Mouse (Mus musculus): ENCODE measurements around the gene Gp5. TPM values are rescaled to one million over a fixed set of nuclear protein-coding genes. Genes with fewer than 3 reads are reported as not detected.
"Not testable (repeated sequence)": the region's sequence is repeated elsewhere in the genome, so short reads cannot be mapped to it uniquely, and the experiment has no call there.

Gp5 gene
- 1.4 and 1.5 TPM in 2 replicates for polyA plus RNA-seq (2016; fragmentation: Nextera tagmentation; extraction: Ambion mirVana)

DNA sequence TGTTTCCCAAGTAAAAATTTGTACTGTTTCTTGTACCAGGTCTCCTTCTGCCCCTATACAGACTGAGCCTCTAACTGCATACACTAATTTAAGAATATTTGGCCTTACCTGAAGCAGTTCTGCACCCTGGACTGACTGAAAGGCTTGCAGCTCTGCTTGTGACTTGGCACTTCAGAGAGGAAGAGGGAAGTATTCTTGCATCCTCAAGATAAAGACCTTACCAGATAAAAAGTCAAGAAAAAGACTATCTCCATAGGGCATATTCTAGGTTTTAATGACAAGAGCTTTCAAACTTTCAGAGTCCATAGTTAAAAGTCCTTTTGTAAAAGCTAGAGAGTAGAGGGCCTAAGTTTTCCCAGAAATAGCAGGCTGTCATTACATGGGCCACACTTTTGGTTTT lies at the start of gene Gp5:
Gene Gp5 (minus strand): TSS at position 133 of the 400 bp plus-strand sequence.
- DNase-seq (ENCODE audit: extremely low spot score, low spot score): no peak
- Histone ChIP-seq H3K27me3 (ENCODE audit: poor library complexity, severe bottlenecking) (peaks cover 65% of the 10 kb centered on the region), H3K36me3 (replicated peaks) (peaks cover 9% of the 10 kb centered on the region), H3K9me3 (no peaks in the 10 kb centered on the region), H3K27ac (no peak within 1 kb of the TSS), H3K4me3 (peak within 1 kb of the TSS; percentile 70), H3K4me1 (peaks cover 21% of the 10 kb centered on the region)

DNA sequence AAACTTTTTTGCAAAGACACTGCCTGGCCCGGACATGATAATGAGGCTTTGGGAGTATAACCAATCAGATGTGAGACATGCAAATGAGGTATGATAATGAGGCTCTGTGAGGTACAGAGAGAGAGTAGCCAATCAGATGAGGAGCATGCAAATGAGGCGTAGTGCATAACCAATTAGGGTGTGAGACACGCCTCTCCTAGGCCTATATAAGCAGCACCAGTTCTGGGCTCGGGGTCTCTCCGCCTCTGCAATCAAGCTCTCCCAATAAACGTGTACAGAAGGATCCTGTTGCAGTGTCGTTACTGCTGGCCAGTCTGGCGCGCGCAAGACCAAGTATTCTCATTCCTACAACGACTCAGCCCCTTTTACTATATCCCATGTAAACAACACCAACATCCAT lies 42.9 kb upstream of the Gp5 start:
- DNase-seq (ENCODE audit: extremely low spot score, low spot score): not testable (repeated sequence)
- WGBS: 93% methylated on average over 11 of the region's 11 CpGs
- H3K36me3 ChIP-seq (replicated peaks): peaks cover 82% of the 10 kb centered on the region

DNA sequence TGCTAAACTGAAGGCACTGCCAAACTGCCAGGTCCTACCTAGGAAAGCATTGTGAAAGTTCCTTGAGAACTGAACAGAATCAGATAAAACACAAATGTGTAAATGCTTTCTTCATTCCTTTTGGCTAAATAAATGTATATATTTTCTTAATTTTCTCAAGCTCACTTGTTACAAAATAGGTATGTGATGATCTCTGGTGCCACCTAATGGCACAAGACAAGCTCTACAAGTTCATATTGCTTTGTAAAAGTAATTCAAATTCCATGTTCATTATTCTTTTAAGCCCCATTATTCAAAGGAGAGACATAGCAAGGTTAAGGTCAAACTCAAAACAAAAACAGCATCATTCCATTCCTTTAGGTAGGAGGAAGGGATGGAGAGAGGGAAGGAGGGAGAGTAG lies 3.7 kb upstream of the Gp5 start:
- Histone ChIP-seq H3K27ac (no peak overlapping the region), H3K27me3 (ENCODE audit: poor library complexity, severe bottlenecking) (peaks cover 30% of the 10 kb centered on the region), H3K4me1 (peaks cover 7% of the 10 kb centered on the region), H3K4me3 (no peak overlapping the region), H3K9me3 (no peaks in the 10 kb centered on the region), H3K36me3 (replicated peaks) (peaks cover 34% of the 10 kb centered on the region)
- no peak for DNase-seq (ENCODE audit: extremely low spot score, low spot score)

More for the DNA sequence above, 42.9 kb upstream of the Gp5 start:
- H3K27ac ChIP-seq; H3K9me3 ChIP-seq; H3K27me3 ChIP-seq (ENCODE audit: poor library complexity, severe bottlenecking); H3K4me3 ChIP-seq; H3K4me1 ChIP-seq: not testable (repeated sequence)

DNA sequence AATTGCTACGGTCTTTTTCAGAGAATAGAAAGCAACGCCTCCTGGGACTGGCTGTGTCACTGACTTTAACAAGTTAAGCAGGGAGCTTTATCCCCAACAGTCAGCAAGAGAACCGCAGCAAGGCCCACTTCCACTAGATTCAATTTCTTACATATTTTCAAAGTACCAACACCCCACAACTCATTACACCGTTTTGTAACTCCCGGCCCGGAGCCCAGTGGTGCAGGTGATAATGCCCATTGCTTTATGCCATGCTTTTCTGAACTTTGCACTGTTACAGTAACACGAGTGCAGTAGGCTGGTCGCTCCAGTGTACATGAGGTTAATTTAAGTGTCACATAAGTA lies 436 bp downstream of the Gp5 start:
- Histone ChIP-seq H3K27me3 (ENCODE audit: poor library complexity, severe bottlenecking) (peaks cover 67% of the 10 kb centered on the region), H3K36me3 (replicated peaks) (peaks cover 6% of the 10 kb centered on the region), H3K27ac (no peak overlapping the region), H3K9me3 (no peaks in the 10 kb centered on the region), H3K4me1 (peaks cover 21% of the 10 kb centered on the region), H3K4me3 (no peak overlapping the region)
- 57% methylated on average over 8 of the region's 8 CpGs for WGBS
- DNase-seq (ENCODE audit: extremely low spot score, low spot score): no peak

DNA sequence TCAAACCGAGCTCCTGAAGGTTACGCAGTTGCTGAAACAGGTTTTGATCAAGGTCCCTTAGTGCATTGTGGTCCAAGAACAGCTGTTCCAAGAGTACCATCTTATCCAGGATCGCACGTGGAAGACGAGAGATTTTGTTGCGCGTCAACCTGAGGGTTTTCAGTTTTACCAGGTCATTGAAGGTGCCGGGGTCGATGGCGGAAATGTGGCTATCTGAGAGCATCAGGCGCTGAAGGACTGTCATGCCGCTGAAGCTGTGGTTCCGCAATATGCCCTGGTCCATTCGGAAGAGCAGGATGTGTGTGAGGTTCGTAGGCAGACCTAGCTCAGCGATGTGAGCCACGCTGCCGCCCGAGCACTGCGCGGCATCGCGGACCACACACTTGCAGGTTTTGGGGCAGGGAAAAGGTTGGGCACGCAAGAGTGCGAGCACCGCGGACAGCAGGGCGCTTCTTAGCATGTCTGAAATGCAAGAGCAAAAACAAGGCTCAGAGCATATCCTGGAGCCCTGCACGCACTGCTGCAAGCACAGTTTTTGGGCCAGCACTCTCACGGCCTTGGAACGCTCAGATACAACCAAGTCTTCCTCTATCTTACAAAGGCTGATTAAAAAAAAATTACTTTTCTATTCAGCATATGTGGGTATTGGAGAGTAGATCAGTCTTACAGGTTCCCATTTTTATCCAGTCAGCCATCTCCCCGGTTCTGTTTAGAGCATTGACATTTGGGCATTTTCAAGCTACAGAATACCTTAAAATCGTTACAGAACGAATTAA lies 996 bp downstream of the Gp5 start:
- Histone ChIP-seq H3K36me3 (replicated peaks) (peaks cover under 1% of the 10 kb centered on the region; the same call in 1 of the 2 replicates), H3K4me1 (peaks cover 21% of the 10 kb centered on the region), H3K27ac (no peak overlapping the region), H3K27me3 (ENCODE audit: poor library complexity, severe bottlenecking) (peaks cover 70% of the 10 kb centered on the region), H3K9me3 (no peaks in the 10 kb centered on the region), H3K4me3 (peak overlapping the region; percentile 70)
- 6% methylated on average over 34 of the region's 34 CpGs for WGBS
- DNase-seq (ENCODE audit: extremely low spot score, low spot score): peak; percentile 37

DNA sequence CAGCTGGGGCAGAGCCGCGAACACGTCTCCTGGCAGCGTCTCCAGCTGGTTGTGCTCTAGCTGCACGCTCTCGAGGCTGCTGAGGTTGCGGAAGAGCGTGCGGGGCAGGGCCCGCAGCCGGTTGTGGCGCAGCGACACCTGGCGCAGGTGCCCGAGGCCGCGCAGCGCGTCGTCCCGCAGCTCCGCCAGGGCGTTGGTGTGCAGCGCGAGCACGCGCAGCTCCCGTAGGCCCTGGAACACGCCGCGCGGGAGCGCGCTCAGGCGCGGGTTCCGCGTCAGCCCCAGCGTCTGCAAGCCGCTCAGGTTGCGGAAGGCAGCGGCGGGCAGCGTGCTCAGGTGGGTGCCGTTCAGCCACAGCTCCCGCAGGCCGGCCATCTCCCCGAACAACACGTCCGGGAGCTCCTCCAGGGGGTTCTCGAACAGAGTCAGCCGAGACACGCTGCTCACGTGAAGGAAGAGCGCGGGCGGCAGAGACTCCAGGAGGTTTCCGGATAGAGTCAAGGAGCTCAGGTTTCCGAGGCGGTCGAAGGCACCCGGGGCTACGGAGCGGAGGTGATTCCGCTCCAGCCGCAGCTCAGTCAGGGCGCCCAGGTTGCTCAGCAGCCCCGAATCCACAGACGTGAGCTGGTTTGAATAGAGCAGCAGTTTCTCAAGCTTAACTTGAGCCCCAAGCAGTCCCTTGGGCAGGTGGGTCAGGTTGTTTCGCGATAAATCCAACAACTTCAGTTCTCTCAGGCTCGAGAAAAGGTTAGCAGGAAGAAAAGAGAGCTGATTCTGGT lies 1.8 kb downstream of the Gp5 start:
- H3K27me3 ChIP-seq (ENCODE audit: poor library complexity, severe bottlenecking): peaks cover 78% of the 10 kb centered on the region
- peak; percentile 52 for DNase-seq (ENCODE audit: extremely low spot score, low spot score)
- peak overlapping the region; percentile 53 for H3K27ac ChIP-seq
- H3K9me3 ChIP-seq: no peaks in the 10 kb centered on the region
- H3K4me1 ChIP-seq: peaks cover 21% of the 10 kb centered on the region
- no peaks in the 10 kb centered on the region for H3K36me3 ChIP-seq (replicated peaks)
- H3K4me3 ChIP-seq: peak overlapping the region; percentile 70
- WGBS: under 1% methylated on average over 72 of the region's 72 CpGs

DNA sequence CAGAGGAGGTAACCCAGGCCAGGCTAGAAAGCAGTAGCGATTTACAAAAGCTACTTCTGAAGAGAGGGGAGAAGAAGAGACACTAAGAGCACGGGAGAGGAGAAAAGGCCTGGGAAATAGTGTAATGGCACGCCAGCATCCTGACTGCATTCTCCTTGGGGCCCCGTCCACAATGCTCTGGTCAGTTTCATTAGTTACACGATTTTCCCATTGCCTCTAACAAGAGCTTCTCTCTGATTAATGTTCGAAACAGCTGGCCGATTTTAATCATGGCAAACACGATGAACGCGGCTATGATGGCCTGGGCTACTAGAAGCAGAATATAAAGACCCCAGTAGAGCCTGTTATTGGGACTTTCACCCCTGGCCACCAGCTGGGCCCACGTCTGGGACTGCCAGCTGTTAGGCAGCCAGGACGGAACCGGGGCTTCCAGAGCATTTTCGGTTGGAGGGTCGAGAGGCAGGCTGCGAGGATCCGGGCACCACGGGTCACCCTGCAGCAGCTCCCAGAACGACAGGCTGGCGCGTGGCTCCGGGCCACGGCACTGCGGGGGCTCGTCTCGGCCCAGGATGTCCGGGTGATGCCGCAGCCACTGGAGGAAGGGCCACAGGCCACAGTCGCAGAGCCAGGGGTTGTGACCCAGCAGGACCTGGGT lies 2.5 kb downstream of the Gp5 start:
- Histone ChIP-seq H3K27me3 (ENCODE audit: poor library complexity, severe bottlenecking) (peaks cover 82% of the 10 kb centered on the region), H3K36me3 (replicated peaks) (no peaks in the 10 kb centered on the region), H3K4me3 (peak overlapping the region; percentile 70), H3K9me3 (no peaks in the 10 kb centered on the region), H3K27ac (peak overlapping the region; percentile 53), H3K4me1 (peaks cover 21% of the 10 kb centered on the region)
- 15% methylated on average over 29 of the region's 29 CpGs for WGBS
- no peak for DNase-seq (ENCODE audit: extremely low spot score, low spot score)

DNA sequence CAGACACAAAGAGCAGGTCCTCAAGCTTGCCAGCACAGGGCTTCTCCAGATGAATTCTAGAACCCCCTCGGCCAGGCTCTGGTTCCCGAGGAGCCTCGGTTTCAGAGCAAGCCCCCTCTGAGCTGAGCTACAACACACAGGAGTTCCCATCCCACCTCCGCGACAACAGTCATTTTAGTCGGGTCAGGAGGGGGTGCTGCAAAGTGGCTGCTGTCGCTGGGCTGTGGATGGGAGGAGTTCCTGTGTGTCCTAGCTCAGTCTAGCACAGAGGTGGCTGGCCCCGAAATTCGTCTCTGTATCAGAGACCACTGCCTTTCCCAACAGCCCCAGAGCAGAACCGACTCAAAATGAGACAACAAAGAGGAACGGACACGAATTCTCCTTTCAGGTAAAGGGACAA lies 3.3 kb downstream of the Gp5 start:
- Histone ChIP-seq H3K4me1 (peaks cover 21% of the 10 kb centered on the region), H3K27me3 (ENCODE audit: poor library complexity, severe bottlenecking) (peaks cover 82% of the 10 kb centered on the region), H3K9me3 (no peaks in the 10 kb centered on the region), H3K27ac (no peak overlapping the region), H3K4me3 (no peak overlapping the region), H3K36me3 (replicated peaks) (no peaks in the 10 kb centered on the region)
- WGBS: 56% methylated on average over 12 of the region's 12 CpGs
- DNase-seq (ENCODE audit: extremely low spot score, low spot score): no peak

DNA sequence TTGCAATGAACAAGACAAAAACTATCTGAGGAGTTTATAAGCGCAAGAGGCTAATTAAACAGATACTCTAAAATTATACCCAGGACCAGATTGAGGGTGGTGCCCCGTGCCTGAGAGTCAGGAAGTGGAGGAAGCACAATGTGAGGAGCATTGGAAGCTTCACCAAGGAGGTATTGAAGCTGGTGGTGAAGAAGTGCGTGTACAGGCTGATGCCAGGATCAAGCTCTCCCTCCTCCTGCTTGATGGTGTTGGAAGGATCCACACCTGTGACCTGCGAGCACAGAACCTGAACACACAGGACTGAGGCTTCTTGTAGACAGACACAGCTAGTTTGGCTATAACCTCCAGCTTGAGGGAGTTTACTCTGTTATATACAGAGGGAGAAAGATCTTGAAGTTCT lies 4.5 kb downstream of the Gp5 start:
- Histone ChIP-seq H3K27me3 (ENCODE audit: poor library complexity, severe bottlenecking) (peaks cover 70% of the 10 kb centered on the region), H3K4me3 (no peak overlapping the region), H3K36me3 (replicated peaks) (no peaks in the 10 kb centered on the region), H3K27ac (no peak overlapping the region), H3K9me3 (no peaks in the 10 kb centered on the region), H3K4me1 (peaks cover 21% of the 10 kb centered on the region)
- 85% methylated on average over 4 of the region's 4 CpGs for WGBS
- DNase-seq (ENCODE audit: extremely low spot score, low spot score): no peak

DNA sequence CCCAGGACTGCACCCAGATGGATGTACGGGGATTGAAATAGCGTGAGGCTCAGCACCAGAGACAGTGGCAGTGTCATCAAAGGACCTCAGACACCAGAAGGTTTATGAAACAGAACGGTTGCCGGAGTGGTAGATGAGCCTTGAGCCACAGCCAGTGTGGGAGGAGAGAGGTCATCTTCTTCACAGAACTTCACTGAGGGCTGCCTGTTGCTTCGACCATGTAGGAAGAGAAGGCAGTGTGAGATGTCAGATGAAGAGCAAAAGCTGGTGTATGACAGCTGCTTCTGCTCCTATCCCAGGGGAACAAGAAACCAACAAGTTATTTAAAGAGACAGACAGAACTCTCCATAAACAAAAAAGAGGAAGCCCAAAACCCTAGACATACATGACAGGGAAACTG lies 6.3 kb downstream of the Gp5 start:
- no peak overlapping the region for H3K27ac ChIP-seq
- peaks cover 14% of the 10 kb centered on the region for H3K4me1 ChIP-seq
- no peaks in the 10 kb centered on the region for H3K36me3 ChIP-seq (replicated peaks)
- DNase-seq (ENCODE audit: extremely low spot score, low spot score): peak; percentile 12
- WGBS: 83% methylated on average over 5 of the region's 5 CpGs
- H3K9me3 ChIP-seq: no peaks in the 10 kb centered on the region
- peaks cover 51% of the 10 kb centered on the region for H3K27me3 ChIP-seq (ENCODE audit: poor library complexity, severe bottlenecking)
- H3K4me3 ChIP-seq: no peak overlapping the region

DNA sequence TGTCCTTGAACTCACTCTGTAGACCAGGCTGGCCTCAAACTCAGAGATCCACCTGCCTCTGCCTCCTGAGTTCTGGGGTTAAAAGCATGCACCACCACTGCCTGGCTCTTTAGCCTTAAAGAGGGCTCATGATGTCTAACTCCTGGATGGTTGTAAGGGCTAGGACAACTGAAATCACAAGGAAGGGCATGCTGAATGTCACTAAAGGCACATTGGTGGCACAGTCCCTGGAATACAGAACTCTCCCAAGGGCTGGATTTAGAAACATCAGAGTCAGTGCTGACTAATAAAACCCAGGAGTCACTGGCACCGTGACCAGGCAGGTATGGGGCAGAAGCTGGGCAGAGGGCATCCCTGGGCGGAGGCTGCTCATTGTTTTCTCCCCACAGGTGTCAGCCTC lies 7.2 kb downstream of the Gp5 start:
- peaks cover 43% of the 10 kb centered on the region for H3K27me3 ChIP-seq (ENCODE audit: poor library complexity, severe bottlenecking)
- H3K4me3 ChIP-seq: no peak overlapping the region
- no peaks in the 10 kb centered on the region for H3K36me3 ChIP-seq (replicated peaks)
- WGBS: 73% methylated on average over 2 of the region's 2 CpGs
- no peak overlapping the region for H3K27ac ChIP-seq
- DNase-seq (ENCODE audit: extremely low spot score, low spot score): peak; percentile 12
- H3K9me3 ChIP-seq: no peaks in the 10 kb centered on the region
- peaks cover 5% of the 10 kb centered on the region for H3K4me1 ChIP-seq

DNA sequence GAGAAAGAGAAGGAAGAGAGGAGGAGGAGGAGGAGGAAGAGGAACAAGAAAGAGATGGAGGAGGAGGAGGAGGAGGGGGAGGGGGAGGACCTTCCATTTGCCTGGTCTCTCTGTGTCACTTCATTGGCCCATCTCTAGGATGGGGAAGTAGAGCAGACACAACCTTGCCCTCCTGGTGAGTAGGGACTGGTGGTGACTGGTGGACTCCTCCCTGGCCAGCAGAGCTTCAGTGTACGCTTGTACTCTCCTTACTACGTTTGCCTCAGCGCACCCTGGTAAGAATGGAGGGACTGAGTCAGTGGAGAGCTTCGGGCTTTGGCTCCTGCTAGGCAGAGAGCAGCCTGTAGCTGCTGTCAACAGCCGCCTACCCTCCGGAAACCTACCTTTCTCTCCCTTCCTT lies 7.9 kb downstream of the Gp5 start:
- no peaks in the 10 kb centered on the region for H3K36me3 ChIP-seq (replicated peaks)
- no peak overlapping the region for H3K27ac ChIP-seq
- WGBS: 85% methylated on average over 6 of the region's 6 CpGs
- no peaks in the 10 kb centered on the region for H3K9me3 ChIP-seq
- no peaks in the 10 kb centered on the region for H3K4me1 ChIP-seq
- peak; percentile 13 for DNase-seq (ENCODE audit: extremely low spot score, low spot score)
- H3K4me3 ChIP-seq: no peak overlapping the region
- peaks cover 36% of the 10 kb centered on the region for H3K27me3 ChIP-seq (ENCODE audit: poor library complexity, severe bottlenecking)
